Mouse (Mus musculus): Measurements from ENCODE around the gene Rspo1. TPM values are rescaled to one million over a fixed set of nuclear protein-coding genes. Genes with fewer than 3 reads are reported as not detected.
A peak's percentile ranks its signal among the peaks of the same experiment; 100 is the strongest.

Rspo1 gene
- polyA plus RNA-seq, 1 experiment: 0.04 TPM

DNA sequence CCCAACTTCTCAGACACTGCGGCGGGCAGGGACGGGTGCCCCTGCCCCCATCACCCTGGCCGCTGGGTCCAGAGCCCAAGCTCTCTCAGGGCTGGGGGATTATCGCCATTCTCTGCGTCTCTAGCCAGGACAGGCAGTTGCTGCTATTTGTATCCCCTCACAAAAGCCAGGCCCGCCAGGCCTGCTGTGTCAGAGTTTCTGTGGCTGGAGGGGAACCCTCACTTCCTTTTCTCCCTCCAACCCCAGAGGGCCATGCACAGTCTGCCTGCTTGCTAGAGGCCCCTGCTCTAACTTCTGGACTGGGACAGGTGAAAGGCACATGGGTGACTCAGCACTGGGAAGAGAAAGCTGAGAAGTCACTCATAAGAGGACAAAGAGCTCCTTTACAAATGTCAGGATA, 4.1 kb downstream of the Rspo1 start:
- no peak for TF ChIP-seq FOSL1 (IDR thresholded peaks at IDR 0.05; ENCODE audit: insufficient read depth, low read length, poor library complexity, severe bottlenecking)
- no peak for TF ChIP-seq MYOG (IDR thresholded peaks at IDR 0.05; ENCODE audit: control insufficient read depth, extremely low read depth, insufficient read length)
- no peak for TF ChIP-seq MYOD1 (IDR thresholded peaks at IDR 0.05; ENCODE audit: control insufficient read depth, insufficient read length, low read depth)
- no peak for TF ChIP-seq MAX (IDR thresholded peaks at IDR 0.05)
- no peak for TF ChIP-seq CTCF (IDR thresholded peaks at IDR 0.05; ENCODE audit: control insufficient read depth, insufficient read depth, insufficient read length)
- no peak for TF ChIP-seq USF1 (IDR thresholded peaks at IDR 0.05; ENCODE audit: low read depth)
- TF ChIP-seq CEBPB (IDR thresholded peaks at IDR 0.05; ENCODE audit: low read depth): no peak
- no peaks in the 10 kb centered on the region for H3K36me3 ChIP-seq (ENCODE audit: control insufficient read depth, insufficient read depth)
- H3ac ChIP-seq (ENCODE audit: control insufficient read depth, insufficient read length, low read depth): no peak overlapping the region
- H3K79me3 ChIP-seq (ENCODE audit: low read depth): no peaks in the 10 kb centered on the region
- no peaks in the 10 kb centered on the region for H3K79me2 ChIP-seq (ENCODE audit: control insufficient read depth, insufficient read depth)
- peaks cover 91% of the 10 kb centered on the region for H3K27me3 ChIP-seq (ENCODE audit: control insufficient read depth, insufficient read depth, insufficient read length)
- no peak overlapping the region for H3K4me3 ChIP-seq (ENCODE audit: insufficient read depth, poor library complexity, severe bottlenecking)

- TF ChIP-seq MYOD1 (IDR thresholded peaks at IDR 0.05; ENCODE audit: control insufficient read depth, insufficient read length, low read depth) (no peak), CEBPB (IDR thresholded peaks at IDR 0.05; ENCODE audit: low read depth) (peak; percentile 74)
- H3K79me3 ChIP-seq (ENCODE audit: low read depth): no peaks in the 10 kb centered on the region
- H3K27me3 ChIP-seq (ENCODE audit: control insufficient read depth, insufficient read depth, insufficient read length): peaks cover 84% of the 10 kb centered on the region
- no peak overlapping the region for H3K4me3 ChIP-seq (ENCODE audit: insufficient read depth, poor library complexity, severe bottlenecking)
- H3K79me2 ChIP-seq (ENCODE audit: control insufficient read depth, insufficient read depth): no peaks in the 10 kb centered on the region
- no peak overlapping the region for H3ac ChIP-seq (ENCODE audit: control insufficient read depth, insufficient read length, low read depth)
- H3K36me3 ChIP-seq (ENCODE audit: control insufficient read depth, insufficient read depth): no peaks in the 10 kb centered on the region
These were observed 11.4 kb downstream of the Rspo1 start for GRCm38 (mm10) chr4:124997479-124998147.

DNA sequence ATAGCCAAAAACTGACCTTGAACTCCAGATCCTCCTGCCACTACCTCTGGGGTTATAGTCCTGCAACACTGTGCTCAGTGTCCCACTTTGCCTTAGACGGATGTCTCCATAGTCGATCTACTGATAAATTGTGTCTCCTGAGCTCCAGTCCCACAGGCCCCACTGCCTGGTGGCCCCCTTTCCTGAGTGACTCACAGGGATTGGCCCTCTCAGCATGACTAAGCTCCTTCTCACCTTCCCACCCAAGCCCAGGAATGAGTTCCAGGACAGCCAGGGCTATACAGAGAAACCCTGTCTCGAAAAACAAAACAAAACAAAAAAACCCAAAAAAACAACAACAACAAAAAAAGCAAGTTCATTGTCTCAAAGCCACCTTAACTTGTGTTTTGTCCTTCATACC, 13.3 kb downstream of the Rspo1 start:
- H3K27me3 ChIP-seq (ENCODE audit: control insufficient read depth, insufficient read depth, insufficient read length): peaks cover 81% of the 10 kb centered on the region
- H3K79me3 ChIP-seq (ENCODE audit: low read depth): no peaks in the 10 kb centered on the region
- TF ChIP-seq MYOG (IDR thresholded peaks at IDR 0.05; ENCODE audit: control insufficient read depth, extremely low read depth, insufficient read length) (no peak), MYOD1 (IDR thresholded peaks at IDR 0.05; ENCODE audit: control insufficient read depth, insufficient read length, low read depth) (no peak), CEBPB (IDR thresholded peaks at IDR 0.05; ENCODE audit: low read depth) (no peak), CTCF (IDR thresholded peaks at IDR 0.05; ENCODE audit: control insufficient read depth, insufficient read depth, insufficient read length) (no peak)
- H3K36me3 ChIP-seq (ENCODE audit: control insufficient read depth, insufficient read depth): no peaks in the 10 kb centered on the region
- H3K4me3 ChIP-seq (ENCODE audit: insufficient read depth, poor library complexity, severe bottlenecking): no peak overlapping the region
- no peaks in the 10 kb centered on the region for H3K79me2 ChIP-seq (ENCODE audit: control insufficient read depth, insufficient read depth)
- no peak overlapping the region for H3ac ChIP-seq (ENCODE audit: control insufficient read depth, insufficient read length, low read depth)

DNA sequence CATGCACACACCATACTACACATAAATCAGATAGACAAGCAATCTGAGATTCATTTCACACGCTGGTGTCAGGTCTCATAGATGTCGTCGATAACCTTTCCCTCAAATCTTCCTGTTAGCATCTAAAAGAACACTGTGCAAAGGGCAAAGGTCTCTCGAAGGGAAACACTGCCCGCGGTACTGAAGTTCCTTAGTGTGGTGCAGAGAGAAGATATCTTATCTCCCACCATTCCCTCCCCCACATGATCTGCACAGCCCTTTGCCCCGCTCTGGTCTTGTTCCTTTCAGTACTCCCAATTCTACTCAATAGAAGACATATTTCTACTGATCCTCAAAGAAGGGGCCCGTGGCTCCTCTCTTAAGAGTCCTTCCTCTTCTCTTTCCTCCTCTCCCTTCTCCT, 16.7 kb downstream of the Rspo1 start:
- H3K4me3 ChIP-seq (ENCODE audit: insufficient read depth, poor library complexity, severe bottlenecking): no peak overlapping the region
- no peaks in the 10 kb centered on the region for H3K36me3 ChIP-seq (ENCODE audit: control insufficient read depth, insufficient read depth)
- H3K79me3 ChIP-seq (ENCODE audit: low read depth): no peaks in the 10 kb centered on the region
- H3ac ChIP-seq (ENCODE audit: control insufficient read depth, insufficient read length, low read depth): no peak overlapping the region
- H3K27me3 ChIP-seq (ENCODE audit: control insufficient read depth, insufficient read depth, insufficient read length): peaks cover 84% of the 10 kb centered on the region
- TF ChIP-seq MAX (IDR thresholded peaks at IDR 0.05) (no peak), FOSL1 (IDR thresholded peaks at IDR 0.05; ENCODE audit: insufficient read depth, low read length, poor library complexity, severe bottlenecking) (no peak), CTCF (IDR thresholded peaks at IDR 0.05; ENCODE audit: control insufficient read depth, insufficient read depth, insufficient read length) (no peak), CEBPB (IDR thresholded peaks at IDR 0.05; ENCODE audit: low read depth) (no peak), MYOD1 (IDR thresholded peaks at IDR 0.05; ENCODE audit: control insufficient read depth, insufficient read length, low read depth) (no peak), MYOG (IDR thresholded peaks at IDR 0.05; ENCODE audit: control insufficient read depth, extremely low read depth, insufficient read length) (no peak), USF1 (IDR thresholded peaks at IDR 0.05; ENCODE audit: low read depth) (no peak)
- H3K79me2 ChIP-seq (ENCODE audit: control insufficient read depth, insufficient read depth): no peaks in the 10 kb centered on the region

DNA sequence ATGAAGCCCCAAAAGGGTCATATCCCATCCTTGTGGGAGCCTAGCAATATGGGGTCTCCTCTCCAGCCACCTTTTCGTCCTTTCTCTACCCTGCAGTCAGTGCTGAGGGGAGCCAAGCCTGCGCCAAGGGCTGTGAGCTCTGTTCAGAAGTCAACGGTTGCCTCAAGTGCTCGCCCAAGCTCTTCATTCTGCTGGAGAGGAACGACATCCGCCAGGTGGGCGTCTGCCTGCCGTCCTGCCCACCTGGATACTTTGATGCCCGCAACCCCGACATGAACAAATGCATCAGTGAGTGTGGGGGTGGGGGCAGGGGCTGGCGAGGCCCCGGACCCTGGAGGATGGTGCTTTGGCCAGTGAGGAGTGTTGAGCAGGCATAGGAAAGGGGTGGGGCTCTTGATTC, 18.7 kb downstream of the Rspo1 start:
- Histone ChIP-seq H3K79me2 (ENCODE audit: control insufficient read depth, insufficient read depth) (no peaks in the 10 kb centered on the region), H3ac (ENCODE audit: control insufficient read depth, insufficient read length, low read depth) (no peak overlapping the region), H3K27me3 (ENCODE audit: control insufficient read depth, insufficient read depth, insufficient read length) (peaks cover 87% of the 10 kb centered on the region), H3K4me3 (ENCODE audit: insufficient read depth, poor library complexity, severe bottlenecking) (no peak overlapping the region), H3K79me3 (ENCODE audit: low read depth) (no peaks in the 10 kb centered on the region), H3K36me3 (ENCODE audit: control insufficient read depth, insufficient read depth) (no peaks in the 10 kb centered on the region)
- TF ChIP-seq MYOG (IDR thresholded peaks at IDR 0.05; ENCODE audit: control insufficient read depth, extremely low read depth, insufficient read length) (no peak), MAX (IDR thresholded peaks at IDR 0.05) (no peak)

DNA sequence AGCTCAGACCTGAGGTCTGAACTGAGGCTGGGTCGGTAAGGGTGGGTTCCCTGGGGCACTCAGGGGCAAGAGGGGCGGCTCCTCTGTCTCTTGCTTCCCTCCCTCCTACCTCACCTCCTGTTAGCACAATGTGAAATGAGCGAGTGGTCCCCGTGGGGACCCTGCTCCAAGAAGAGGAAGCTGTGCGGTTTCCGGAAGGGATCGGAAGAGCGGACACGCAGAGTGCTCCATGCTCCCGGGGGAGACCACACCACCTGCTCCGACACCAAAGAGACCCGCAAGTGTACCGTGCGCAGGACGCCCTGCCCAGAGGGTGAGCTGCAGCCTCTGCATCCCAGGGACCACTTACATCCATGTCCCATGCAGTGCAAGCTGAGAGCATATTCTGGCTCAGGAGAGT, 21.2 kb downstream of the Rspo1 start:
- no peak for TF ChIP-seq MAX (IDR thresholded peaks at IDR 0.05)
- TF ChIP-seq USF1 (IDR thresholded peaks at IDR 0.05; ENCODE audit: low read depth): no peak
- TF ChIP-seq CTCF (IDR thresholded peaks at IDR 0.05; ENCODE audit: control insufficient read depth, insufficient read depth, insufficient read length): no peak
- TF ChIP-seq FOSL1 (IDR thresholded peaks at IDR 0.05; ENCODE audit: insufficient read depth, low read length, poor library complexity, severe bottlenecking): no peak
- TF ChIP-seq MYOG (IDR thresholded peaks at IDR 0.05; ENCODE audit: control insufficient read depth, extremely low read depth, insufficient read length): no peak
- Histone ChIP-seq H3K79me2 (ENCODE audit: control insufficient read depth, insufficient read depth) (no peaks in the 10 kb centered on the region), H3ac (ENCODE audit: control insufficient read depth, insufficient read length, low read depth) (no peak overlapping the region), H3K36me3 (ENCODE audit: control insufficient read depth, insufficient read depth) (no peaks in the 10 kb centered on the region), H3K79me3 (ENCODE audit: low read depth) (no peaks in the 10 kb centered on the region), H3K4me3 (ENCODE audit: insufficient read depth, poor library complexity, severe bottlenecking) (no peak overlapping the region), H3K27me3 (ENCODE audit: control insufficient read depth, insufficient read depth, insufficient read length) (peaks cover 87% of the 10 kb centered on the region)

Data from C2C12 (cell line).